Mouse (Mus musculus) heart, embryonic 12.5 days (tissue): ENCODE measurements around the gene Olfr1426. TPM values are rescaled to one million over a fixed set of nuclear protein-coding genes. Genes with fewer than 3 reads are reported as not detected.

Source experiments
- ATAC-seq: fragments of 200-750 bp; cut with Nextera tagmentation; 2 replicates; pipeline ENCODE4 v1.8.0; 2017; ENCODE audit warnings: moderate TSS enrichment, moderate library complexity; ENCODE audit not compliant: insufficient number of reproducible peaks, low FRiP score
- H3K27ac ChIP-seq: fragments of 300-500 bp; sonication (generic); 2 replicates; pipeline ENCODE4 v1.5.1; 2016; ENCODE audit warnings: mild to moderate bottlenecking, moderate library complexity; ENCODE audit not compliant: poor library complexity, severe bottlenecking
- H3K27me3 ChIP-seq: fragments of 300-500 bp; sonication (generic); replicated peaks from 2 replicates; pipeline ENCODE4 v1.6.1; 2016; ENCODE audit warnings: mild to moderate bottlenecking, moderate library complexity
- H3K36me3 ChIP-seq: fragments of 300-500 bp; sonication (generic); 2 replicates; pipeline ENCODE4 v1.6.1; 2016; ENCODE audit warnings: mild to moderate bottlenecking, moderate library complexity
- H3K4me1 ChIP-seq: fragments of 300-500 bp; sonication (generic); replicated peaks from 2 replicates; pipeline ENCODE4 v1.6.1; 2016; ENCODE audit warnings: mild to moderate bottlenecking
- H3K4me2 ChIP-seq: fragments of 300-500 bp; sonication (generic); 2 replicates; pipeline ENCODE4 v1.6.1; 2016; ENCODE audit warnings: mild to moderate bottlenecking, moderate library complexity
- H3K4me3 ChIP-seq: fragments of 300-500 bp; sonication (generic); 2 replicates; pipeline ENCODE4 v1.5.1; 2016; ENCODE audit warnings: mild to moderate bottlenecking
- H3K9ac ChIP-seq: fragments of 300-500 bp; sonication (generic); 2 replicates; pipeline ENCODE4 v1.6.1; 2016; ENCODE audit warnings: mild to moderate bottlenecking, moderate library complexity
- H3K9me3 ChIP-seq: fragments of 300-500 bp; sonication (generic); replicated peaks from 2 replicates; pipeline ENCODE4 v1.6.1; 2016; ENCODE audit warnings: mild to moderate bottlenecking, moderate library complexity
- WGBS: fragments of 180-500 bp; shearing (Covaris S2); methylation state at CpG from one replicate; pipeline ENCODE4 v1.1.7; 2016; 5-methylcytosine and 5-hydroxymethylcytosine counted together
- polyA plus RNA-seq: library from polyadenylated mRNA; unstranded; fragments of >200 nt; fragmentation: Nextera tagmentation; extraction: Ambion mirVana; gene quantifications from 2 replicates; pipeline ENCODE4 v1.2.1, GENCODE M21; 2016

Gene Olfr1426
- polyA plus RNA-seq, 1 experiment from 2014 or later = not detected

- Histone ChIP-seq H3K27ac (no peak overlapping the region), H3K9me3 (no peaks in the 10 kb centered on the region), H3K4me1 (no peaks in the 10 kb centered on the region), H3K4me2 (no peak overlapping the region), H3K9ac (no peak overlapping the region), H3K36me3 (no peaks in the 10 kb centered on the region), H3K4me3 (no peak overlapping the region), H3K27me3 (no peaks in the 10 kb centered on the region)
- WGBS = 77% methylated on average over 5 of the region's 5 CpGs
- no peak for ATAC-seq
Measured at GRCm38 (mm10) chr19:12043163-12043562, 48.6 kb downstream of the Olfr1426 start.

- H3K9ac ChIP-seq = no peak within 1 kb of the TSS
- no peaks in the 10 kb centered on the region for H3K9me3 ChIP-seq
- no peak within 1 kb of the TSS for H3K4me3 ChIP-seq
- H3K4me1 ChIP-seq = no peaks in the 10 kb centered on the region
- no peaks in the 10 kb centered on the region for H3K27me3 ChIP-seq
- H3K36me3 ChIP-seq = no peaks in the 10 kb centered on the region
- H3K4me2 ChIP-seq = no peak within 1 kb of the TSS
- ATAC-seq = no peak
- 54% methylated on average over 2 of the region's 2 CpGs for WGBS
- no peak within 1 kb of the TSS for H3K27ac ChIP-seq
Measured at GRCm38 (mm10) chr19:12041217-12041616, 50.6 kb downstream of the Olfr1426 start, which contains the start of gene Olfr1423. Gene Olfr1423, minus strand, starts transcription at chr19:12041317.

DNA sequence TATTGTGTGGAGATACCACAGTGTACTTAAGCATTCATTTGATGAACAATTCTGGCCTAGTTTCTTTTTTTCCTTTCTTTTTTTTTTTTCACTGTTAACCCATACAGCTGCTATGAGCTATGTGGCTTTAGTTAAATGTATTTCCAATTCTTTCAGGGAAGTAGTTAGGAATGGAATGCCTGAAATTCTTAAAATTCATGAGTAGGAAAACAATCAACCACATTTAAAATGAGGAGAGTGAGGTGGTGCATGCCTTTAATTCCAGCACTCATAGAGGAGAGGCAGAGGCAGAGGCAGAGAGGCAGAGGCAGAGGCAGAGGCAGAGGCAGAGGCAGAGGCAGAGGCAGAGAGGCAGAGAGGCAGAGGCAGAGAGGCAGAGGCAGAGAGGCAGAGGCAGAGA lies 54.1 kb downstream of the Olfr1426 start:
- Histone ChIP-seq H3K4me1 (no peaks in the 10 kb centered on the region), H3K4me2 (no peak overlapping the region), H3K4me3 (no peak overlapping the region), H3K9ac (no peak overlapping the region), H3K27ac (no peak overlapping the region), H3K9me3 (no peaks in the 10 kb centered on the region), H3K36me3 (no peaks in the 10 kb centered on the region), H3K27me3 (no peaks in the 10 kb centered on the region)
- ATAC-seq = no peak

Other genes with a start within 250 kb of the Olfr1426 start
- not detected in 2 replicates for gene Olfr1418, start 230.9 kb downstream of the Olfr1426 start, polyA plus RNA-seq
- not detected in 2 replicates for gene Olfr1419, start 216.9 kb downstream of the Olfr1426 start, polyA plus RNA-seq
- gene Olfr1420, start 205.4 kb downstream of the Olfr1426 start, polyA plus RNA-seq = not detected in 2 replicates
- 21.3 and 22.2 TPM in 2 replicates for gene Patl1, start 179.6 kb downstream of the Olfr1426 start, polyA plus RNA-seq
- gene Osbp, start 126.1 kb downstream of the Olfr1426 start, polyA plus RNA-seq = 6.3 and 7.6 TPM in 2 replicates
- gene Olfr1423, start 50.7 kb downstream of the Olfr1426 start, polyA plus RNA-seq = not detected in 2 replicates
- gene Olfr1424, start 29.3 kb downstream of the Olfr1426 start, polyA plus RNA-seq = not detected in 2 replicates
- gene Olfr1425, start 14.3 kb downstream of the Olfr1426 start, polyA plus RNA-seq = not detected in 2 replicates
- not detected in 2 replicates for gene Olfr1427, start 11.3 kb upstream of the Olfr1426 start, polyA plus RNA-seq
- gene Olfr1428, start 23.9 kb upstream of the Olfr1426 start, polyA plus RNA-seq = not detected in 2 replicates
- gene Olfr76, start 31.2 kb upstream of the Olfr1426 start, polyA plus RNA-seq = not detected in 2 replicates
- not detected in 2 replicates for gene Olfr1555-ps1, start 78.1 kb upstream of the Olfr1426 start, polyA plus RNA-seq
- not detected in 2 replicates for gene Olfr1431, start 108.6 kb upstream of the Olfr1426 start, polyA plus RNA-seq
- not detected in 2 replicates for gene Olfr1432, start 140.6 kb upstream of the Olfr1426 start, polyA plus RNA-seq
- gene Olfr262, start 149.6 kb upstream of the Olfr1426 start, polyA plus RNA-seq = not detected in 2 replicates
- not detected in 2 replicates for gene Olfr235, start 169.0 kb upstream of the Olfr1426 start, polyA plus RNA-seq
- gene Olfr1434, start 187.8 kb upstream of the Olfr1426 start, polyA plus RNA-seq = not detected in 2 replicates
- not detected in 2 replicates for gene Olfr1436, start 207.1 kb upstream of the Olfr1426 start, polyA plus RNA-seq
- not detected in 2 replicates for gene Olfr1437, start 233.1 kb upstream of the Olfr1426 start, polyA plus RNA-seq
- not detected in 2 replicates for gene Olfr1438-ps1, start 243.9 kb upstream of the Olfr1426 start, polyA plus RNA-seq